Mouse (Mus musculus) cortical plate, adult 2 months (tissue): Measurements from ENCODE around the gene Usp54.

Experiments
- CTCF ChIP-seq: fragments of 200-500 bp; IDR thresholded peaks from 2 replicates; pipeline ENCODE4 v1.5.1; 2011; ENCODE audit warnings: mild to moderate bottlenecking, control low read depth, low read length; ENCODE audit not compliant: insufficient read depth; ENCODE audit errors: extremely low read depth
- POLR2A ChIP-seq: fragments of 200-500 bp; IDR thresholded peaks from 2 replicates; pipeline ENCODE4 v1.6.1; 2011; ENCODE audit warnings: mild to moderate bottlenecking, low read length, control low read depth; ENCODE audit not compliant: insufficient read depth; ENCODE audit errors: extremely low read depth

DNA sequence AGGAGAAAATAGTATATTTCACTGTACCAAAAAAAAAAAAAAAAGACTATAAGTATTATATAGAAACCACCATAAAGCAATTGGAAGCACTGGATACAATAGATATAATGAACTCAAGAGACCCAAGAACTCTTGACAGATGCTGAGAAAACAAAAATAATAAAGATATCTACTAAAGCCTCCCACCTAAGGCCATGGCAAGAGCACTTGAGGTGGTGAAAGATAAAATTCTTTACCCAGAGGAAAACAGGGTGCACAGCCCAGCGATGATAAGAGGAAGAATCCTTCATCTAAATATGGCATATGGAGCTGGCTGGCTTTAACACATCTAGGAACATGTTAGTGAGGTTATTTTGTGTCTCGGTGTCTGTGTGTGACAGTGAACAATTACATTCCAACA is 41.3 kb downstream of the Usp54 start:
- TF ChIP-seq CTCF (no peak), POLR2A (no peak)
